Mouse (Mus musculus): ENCODE data around the gene Ckm.

Gene Ckm

GRCm38 (mm10) chr7:19464367-19465307 lies 60.1 kb downstream of the Ckm start:
- no peak for DNase-seq (ENCODE audit: extremely low read depth, low read depth)

- DNase-seq (ENCODE audit: extremely low read depth, low read depth), result no peak
These were observed 62.1 kb downstream of the Ckm start for GRCm38 (mm10) chr7:19466602-19467145.

GRCm38 (mm10) chr7:19467638-19468037 lies 63.1 kb downstream of the Ckm start:
- DNase-seq (ENCODE audit: extremely low read depth, low read depth), result no peak

GRCm38 (mm10) chr7:19468279-19468678 lies 63.7 kb downstream of the Ckm start:
- DNase-seq (ENCODE audit: extremely low read depth, low read depth), result no peak

- DNase-seq (ENCODE audit: extremely low read depth, low read depth), result no peak
These were observed 64.8 kb downstream of the Ckm start for GRCm38 (mm10) chr7:19469404-19469803.

GRCm38 (mm10) chr7:19470308-19470707 lies 65.7 kb downstream of the Ckm start:
- no peak for DNase-seq (ENCODE audit: extremely low read depth, low read depth)

- no peak for DNase-seq (ENCODE audit: extremely low read depth, low read depth)
These were observed 67.8 kb downstream of the Ckm start for GRCm38 (mm10) chr7:19472403-19472802.

Measured in MEL-GATA-1-ER (cell line).